Mouse (Mus musculus): ENCODE results near the gene 6030458C11Rik. TPM values are rescaled to one million over a fixed set of nuclear protein-coding genes. Genes with fewer than 3 reads are reported as not detected.
A peak's percentile ranks its signal among the peaks of the same experiment; 100 is the strongest.

Gene 6030458C11Rik
- polyA plus RNA-seq, 1 experiment from 2014 or later: 29.3 TPM

DNA sequence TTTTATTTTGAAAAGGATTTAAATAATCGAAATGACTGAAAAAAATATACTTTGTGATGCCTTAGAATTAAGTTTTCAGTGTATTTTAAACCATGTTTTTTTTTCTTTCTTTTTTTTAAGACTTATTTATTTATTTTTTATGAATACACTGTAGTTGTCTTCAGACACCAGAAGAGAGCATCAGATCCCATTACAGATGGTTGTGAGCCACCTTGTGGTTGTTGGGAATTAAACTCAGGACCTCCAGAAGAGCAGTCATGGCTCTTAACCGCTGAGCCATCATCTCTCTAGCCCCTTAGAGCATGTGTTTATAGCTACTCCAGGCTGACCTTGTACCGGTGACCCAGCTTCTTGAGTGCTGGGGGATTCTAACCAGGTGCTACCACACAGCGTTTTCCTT is 24.9 kb upstream of the 6030458C11Rik start:
- 91% methylated on average over 4 of the region's 4 CpGs for WGBS
- Histone ChIP-seq H3K27ac (no peak overlapping the region), H3K4me2 (replicated peaks) (no peak overlapping the region), H3K4me3 (replicated peaks; ENCODE audit: low read length) (no peak overlapping the region), H3K4me1 (replicated peaks; ENCODE audit: control insufficient read depth, insufficient read depth, low read length) (no peaks in the 10 kb centered on the region), H3K36me3 (replicated peaks; ENCODE audit: control insufficient read depth, insufficient read depth) (peaks cover 98% of the 10 kb centered on the region), H3K9ac (no peak overlapping the region), H3K27me3 (ENCODE audit: control insufficient read depth, insufficient read depth, low read length) (no peaks in the 10 kb centered on the region), H3K9me3 (ENCODE audit: control insufficient read depth, low read length) (no peaks in the 10 kb centered on the region)
- ATAC-seq (ENCODE audit: low FRiP score) (no peak), DNase-seq (ENCODE audit: low spot score) (no peak)

DNA sequence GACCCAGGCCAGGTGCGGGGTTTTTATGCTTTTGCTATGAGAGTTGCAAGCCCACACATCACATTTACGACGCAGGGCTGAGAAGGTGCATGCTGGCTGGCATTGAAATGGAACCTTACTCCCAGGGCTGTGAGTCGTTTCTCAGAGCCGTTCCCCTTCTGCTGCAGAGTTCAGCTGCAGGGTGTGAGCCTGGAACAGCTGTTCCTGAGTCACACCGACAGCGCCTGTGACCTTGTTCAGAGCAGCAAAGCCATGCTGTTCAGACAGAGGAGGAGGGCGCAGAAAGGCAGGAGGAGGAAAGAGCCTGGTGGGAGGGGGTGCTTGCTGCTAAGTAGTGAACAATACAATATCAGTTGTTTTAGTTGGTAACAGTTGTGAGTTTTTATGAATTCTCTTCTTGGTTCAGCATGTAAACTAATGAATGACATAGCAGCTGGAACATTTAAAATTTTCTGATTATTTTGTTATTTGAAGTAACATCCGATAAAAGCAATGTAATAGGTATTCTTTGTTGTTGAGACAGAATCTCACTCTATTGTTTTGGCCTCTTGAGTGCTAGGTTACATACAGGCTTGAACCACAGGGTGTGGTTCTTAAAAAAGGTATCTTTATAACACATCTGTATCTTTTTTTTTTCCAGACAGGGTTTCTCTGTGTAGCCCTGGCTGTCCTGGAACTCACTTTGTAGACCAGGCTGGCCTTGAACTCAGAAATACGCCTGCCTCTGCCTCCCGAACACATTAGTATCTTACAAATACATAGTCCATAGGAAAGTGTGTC is 23.9 kb upstream of the 6030458C11Rik start:
- WGBS: 88% methylated on average over 11 of the region's 11 CpGs
- H3K4me3 ChIP-seq (replicated peaks; ENCODE audit: low read length): no peak overlapping the region
- no peak for ATAC-seq (ENCODE audit: low FRiP score)
- H3K9ac ChIP-seq: no peak overlapping the region
- no peak for DNase-seq (ENCODE audit: low spot score)
- H3K9me3 ChIP-seq (ENCODE audit: control insufficient read depth, low read length): no peaks in the 10 kb centered on the region
- H3K4me2 ChIP-seq (replicated peaks): no peak overlapping the region
- H3K36me3 ChIP-seq (replicated peaks; ENCODE audit: control insufficient read depth, insufficient read depth): peaks cover 98% of the 10 kb centered on the region
- no peak overlapping the region for H3K27ac ChIP-seq
- no peaks in the 10 kb centered on the region for H3K27me3 ChIP-seq (ENCODE audit: control insufficient read depth, insufficient read depth, low read length)
- H3K4me1 ChIP-seq (replicated peaks; ENCODE audit: control insufficient read depth, insufficient read depth, low read length): no peaks in the 10 kb centered on the region

DNA sequence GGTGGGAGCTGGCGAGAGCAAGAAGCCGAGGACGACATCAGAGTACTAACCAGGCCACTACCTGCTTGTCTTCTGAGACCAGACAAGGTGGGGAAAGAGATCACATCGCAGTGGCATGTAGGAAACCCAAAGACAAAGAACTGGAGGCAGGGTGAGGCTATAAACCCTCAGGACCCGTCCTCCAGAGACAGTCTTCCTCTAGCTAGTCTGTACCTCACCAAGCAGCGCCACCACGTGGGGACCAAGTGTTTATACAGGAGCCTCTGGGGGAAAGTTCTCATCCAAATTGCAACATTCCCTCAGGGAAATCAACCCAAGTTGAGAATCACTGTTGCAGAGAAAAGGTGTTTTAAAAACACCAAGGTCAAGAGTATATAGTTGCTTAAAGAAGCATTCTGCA is 18.4 kb upstream of the 6030458C11Rik start:
- Histone ChIP-seq H3K27ac (no peak overlapping the region), H3K9me3 (ENCODE audit: control insufficient read depth, low read length) (no peaks in the 10 kb centered on the region), H3K4me3 (replicated peaks; ENCODE audit: low read length) (no peak overlapping the region), H3K9ac (no peak overlapping the region), H3K4me1 (replicated peaks; ENCODE audit: control insufficient read depth, insufficient read depth, low read length) (no peaks in the 10 kb centered on the region), H3K36me3 (replicated peaks; ENCODE audit: control insufficient read depth, insufficient read depth) (peaks cover 97% of the 10 kb centered on the region), H3K27me3 (ENCODE audit: control insufficient read depth, insufficient read depth, low read length) (no peaks in the 10 kb centered on the region), H3K4me2 (replicated peaks) (no peak overlapping the region)
- no peak for DNase-seq (ENCODE audit: low spot score)
- ATAC-seq (ENCODE audit: low FRiP score): no peak
- WGBS: 79% methylated on average over 7 of the region's 7 CpGs

DNA sequence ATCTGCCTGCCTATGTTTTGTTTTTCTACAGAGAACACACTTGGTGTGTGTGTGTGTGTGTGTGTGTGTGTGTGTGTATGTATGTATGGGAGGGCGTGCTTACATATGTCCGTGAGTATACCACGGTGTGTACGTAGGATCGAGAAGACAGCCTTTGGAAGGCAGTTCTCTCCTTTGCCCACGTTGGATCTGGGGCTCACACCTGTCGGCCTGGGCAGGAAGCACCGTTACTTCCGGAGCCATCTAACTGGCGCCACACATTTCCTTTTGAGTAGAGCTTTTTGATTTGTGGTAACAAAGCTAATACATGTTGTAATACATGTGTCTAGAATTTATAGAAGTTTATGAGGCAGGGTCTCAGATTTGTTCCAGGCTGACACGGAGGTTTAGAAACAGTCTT is 16.3 kb upstream of the 6030458C11Rik start:
- no peak overlapping the region for H3K4me3 ChIP-seq (replicated peaks; ENCODE audit: low read length)
- H3K27me3 ChIP-seq (ENCODE audit: control insufficient read depth, insufficient read depth, low read length): no peaks in the 10 kb centered on the region
- no peak overlapping the region for H3K4me2 ChIP-seq (replicated peaks)
- no peak for ATAC-seq (ENCODE audit: low FRiP score)
- H3K4me1 ChIP-seq (replicated peaks; ENCODE audit: control insufficient read depth, insufficient read depth, low read length): no peaks in the 10 kb centered on the region
- 95% methylated on average over 11 of the region's 11 CpGs for WGBS
- no peaks in the 10 kb centered on the region for H3K9me3 ChIP-seq (ENCODE audit: control insufficient read depth, low read length)
- no peak for DNase-seq (ENCODE audit: low spot score)
- peaks cover 97% of the 10 kb centered on the region for H3K36me3 ChIP-seq (replicated peaks; ENCODE audit: control insufficient read depth, insufficient read depth)
- no peak overlapping the region for H3K27ac ChIP-seq
- H3K9ac ChIP-seq: no peak overlapping the region

DNA sequence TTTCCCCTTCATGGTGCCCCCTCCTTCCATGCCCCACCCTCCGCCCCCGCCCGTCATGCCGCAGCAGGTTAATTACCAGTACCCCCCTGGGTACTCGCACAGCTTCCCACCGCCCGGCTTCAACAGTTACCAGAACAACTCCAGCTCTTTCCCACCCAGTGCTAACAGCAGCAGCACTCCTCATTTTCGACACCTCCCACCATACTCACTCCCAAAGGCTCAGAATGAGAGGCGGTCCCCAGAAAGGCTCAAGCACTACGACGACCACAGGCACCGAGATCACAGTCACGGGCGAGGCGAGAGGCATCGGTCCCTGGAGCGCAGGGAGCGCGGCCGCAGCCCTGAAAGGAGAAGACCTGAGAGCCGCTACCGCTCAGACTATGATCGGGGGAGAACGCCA is 9.8 kb upstream of the 6030458C11Rik start:
- Histone ChIP-seq H3K27me3 (ENCODE audit: control insufficient read depth, insufficient read depth, low read length) (no peaks in the 10 kb centered on the region), H3K9me3 (ENCODE audit: control insufficient read depth, low read length) (no peaks in the 10 kb centered on the region), H3K27ac (no peak overlapping the region), H3K4me1 (replicated peaks; ENCODE audit: control insufficient read depth, insufficient read depth, low read length) (no peaks in the 10 kb centered on the region), H3K9ac (no peak overlapping the region), H3K36me3 (replicated peaks; ENCODE audit: control insufficient read depth, insufficient read depth) (peaks cover 76% of the 10 kb centered on the region), H3K4me3 (replicated peaks; ENCODE audit: low read length) (no peak overlapping the region), H3K4me2 (replicated peaks) (no peak overlapping the region)
- DNase-seq (ENCODE audit: low spot score) (no peak), ATAC-seq (ENCODE audit: low FRiP score) (no peak)
- 97% methylated on average over 24 of the region's 24 CpGs for WGBS

DNA sequence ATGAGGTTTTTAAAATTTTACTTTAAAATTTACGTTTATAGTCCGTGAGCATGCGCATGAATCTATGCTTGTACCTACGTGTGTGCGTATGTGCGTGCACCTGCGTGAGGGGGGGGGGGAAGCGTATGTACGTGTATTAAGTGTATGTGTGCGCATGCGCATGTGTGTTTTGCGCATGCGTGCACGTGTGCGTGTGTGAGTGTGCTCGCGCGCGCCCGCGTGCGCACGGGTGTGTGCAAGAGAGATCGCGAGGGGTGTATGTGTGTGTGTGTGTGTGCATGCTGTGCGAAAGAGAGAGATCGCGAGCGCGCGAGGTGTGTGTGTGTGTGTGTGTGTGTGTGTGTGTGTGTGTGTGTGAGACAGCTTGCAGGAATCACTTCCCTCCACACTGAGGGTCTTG is 8.9 kb upstream of the 6030458C11Rik start:
- peaks cover 78% of the 10 kb centered on the region for H3K36me3 ChIP-seq (replicated peaks; ENCODE audit: control insufficient read depth, insufficient read depth)

DNA sequence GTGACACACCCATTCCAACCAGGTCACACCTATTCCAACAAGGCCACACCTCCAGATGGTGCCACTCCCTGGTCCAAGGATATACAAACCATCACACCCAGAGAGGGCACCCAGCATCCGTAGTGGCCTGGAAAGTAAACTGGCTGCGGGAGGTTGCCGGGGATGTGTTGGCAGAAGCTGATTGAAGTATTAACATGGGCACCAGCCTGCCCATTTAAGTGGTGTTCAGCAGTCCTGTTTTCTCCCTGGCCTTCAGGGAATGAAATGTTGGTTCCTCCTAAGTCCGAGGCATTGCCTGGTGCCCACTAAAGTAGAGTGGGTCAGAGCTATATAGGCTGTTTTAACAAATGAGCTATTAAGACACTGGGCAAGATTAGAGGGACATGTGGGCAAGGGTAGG is 8.2 kb upstream of the 6030458C11Rik start:
- 96% methylated on average over 4 of the region's 4 CpGs for WGBS
- H3K9me3 ChIP-seq (ENCODE audit: control insufficient read depth, low read length): no peaks in the 10 kb centered on the region
- no peak overlapping the region for H3K9ac ChIP-seq
- DNase-seq (ENCODE audit: low spot score) (no peak), ATAC-seq (ENCODE audit: low FRiP score) (no peak)
- H3K4me1 ChIP-seq (replicated peaks; ENCODE audit: control insufficient read depth, insufficient read depth, low read length): no peaks in the 10 kb centered on the region
- H3K27me3 ChIP-seq (ENCODE audit: control insufficient read depth, insufficient read depth, low read length): no peaks in the 10 kb centered on the region
- peaks cover 78% of the 10 kb centered on the region for H3K36me3 ChIP-seq (replicated peaks; ENCODE audit: control insufficient read depth, insufficient read depth)
- H3K27ac ChIP-seq: no peak overlapping the region
- H3K4me3 ChIP-seq (replicated peaks; ENCODE audit: low read length): no peak overlapping the region
- no peak overlapping the region for H3K4me2 ChIP-seq (replicated peaks)

More for the DNA sequence above, 8.9 kb upstream of the 6030458C11Rik start:
- H3K4me2 ChIP-seq (replicated peaks): no peak overlapping the region
- no peak overlapping the region for H3K4me3 ChIP-seq (replicated peaks; ENCODE audit: low read length)
- H3K9me3 ChIP-seq (ENCODE audit: control insufficient read depth, low read length): no peaks in the 10 kb centered on the region
- H3K9ac ChIP-seq: no peak overlapping the region
- H3K27ac ChIP-seq: no peak overlapping the region
- no peak for DNase-seq (ENCODE audit: low spot score)
- WGBS: 98% methylated on average over 31 of the region's 31 CpGs
- no peaks in the 10 kb centered on the region for H3K27me3 ChIP-seq (ENCODE audit: control insufficient read depth, insufficient read depth, low read length)
- no peaks in the 10 kb centered on the region for H3K4me1 ChIP-seq (replicated peaks; ENCODE audit: control insufficient read depth, insufficient read depth, low read length)
- no peak for ATAC-seq (ENCODE audit: low FRiP score)

DNA sequence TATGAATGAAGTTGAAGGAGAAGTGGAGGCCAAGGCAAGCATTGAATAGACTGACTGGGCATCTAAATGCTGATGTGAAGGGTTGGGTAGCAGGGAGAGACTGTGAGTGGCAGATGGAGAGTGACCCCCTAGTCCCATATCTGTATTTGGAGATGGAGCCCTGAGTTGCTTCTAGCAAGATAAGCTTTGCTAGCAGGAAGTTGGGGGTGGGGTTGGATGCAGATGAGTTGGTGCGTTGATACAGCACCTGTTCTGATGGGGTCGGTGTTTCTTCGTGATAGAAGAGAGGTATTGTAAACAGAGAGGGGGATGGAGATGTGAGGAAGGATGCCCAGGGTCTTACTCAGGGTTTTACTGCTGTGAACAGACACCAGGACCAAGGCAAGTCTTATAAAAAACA is 5.4 kb upstream of the 6030458C11Rik start:
- no peaks in the 10 kb centered on the region for H3K9me3 ChIP-seq (ENCODE audit: control insufficient read depth, low read length)
- peaks cover 60% of the 10 kb centered on the region for H3K36me3 ChIP-seq (replicated peaks; ENCODE audit: control insufficient read depth, insufficient read depth)
- H3K4me1 ChIP-seq (replicated peaks; ENCODE audit: control insufficient read depth, insufficient read depth, low read length): peaks cover 16% of the 10 kb centered on the region
- no peak for ATAC-seq (ENCODE audit: low FRiP score)
- no peak overlapping the region for H3K4me2 ChIP-seq (replicated peaks)
- H3K9ac ChIP-seq: no peak overlapping the region
- WGBS: 97% methylated on average over 3 of the region's 3 CpGs
- DNase-seq (ENCODE audit: low spot score): no peak
- H3K27me3 ChIP-seq (ENCODE audit: control insufficient read depth, insufficient read depth, low read length): no peaks in the 10 kb centered on the region
- no peak overlapping the region for H3K27ac ChIP-seq
- H3K4me3 ChIP-seq (replicated peaks; ENCODE audit: low read length): no peak overlapping the region

DNA sequence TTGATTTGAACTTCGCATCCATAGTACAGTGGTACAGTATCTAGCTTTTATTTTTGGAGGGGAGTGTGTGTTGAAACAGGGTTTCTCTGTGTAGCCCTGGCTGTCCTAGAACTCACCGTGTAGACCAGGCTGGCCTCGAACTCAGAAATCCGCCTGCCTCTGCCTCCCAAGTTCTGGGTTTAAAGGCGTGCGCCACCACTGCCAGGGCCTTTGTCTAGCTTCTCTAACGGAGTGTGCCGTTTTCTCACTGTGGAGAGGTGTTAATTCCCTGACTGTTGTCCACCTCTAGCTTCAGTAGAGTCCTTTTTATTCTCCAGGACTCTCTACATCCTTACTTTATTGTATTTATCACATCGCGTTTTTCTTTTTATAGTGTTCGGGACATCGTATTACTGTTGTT is 959 bp upstream of the 6030458C11Rik start:
- H3K9ac ChIP-seq: peak overlapping the region; percentile 88
- H3K36me3 ChIP-seq (replicated peaks; ENCODE audit: control insufficient read depth, insufficient read depth): peaks cover 49% of the 10 kb centered on the region
- no peaks in the 10 kb centered on the region for H3K27me3 ChIP-seq (ENCODE audit: control insufficient read depth, insufficient read depth, low read length)
- no peaks in the 10 kb centered on the region for H3K9me3 ChIP-seq (ENCODE audit: control insufficient read depth, low read length)
- peaks cover 23% of the 10 kb centered on the region for H3K4me1 ChIP-seq (replicated peaks; ENCODE audit: control insufficient read depth, insufficient read depth, low read length)
- ATAC-seq (ENCODE audit: low FRiP score): no peak
- WGBS: 57% methylated on average over 12 of the region's 12 CpGs
- DNase-seq (ENCODE audit: low spot score): no peak
- peak overlapping the region; percentile 81 for H3K4me2 ChIP-seq (replicated peaks)
- peak overlapping the region; percentile 82 for H3K27ac ChIP-seq
- H3K4me3 ChIP-seq (replicated peaks; ENCODE audit: low read length): peak overlapping the region; percentile 84
